Mouse (Mus musculus): ENCODE results near the gene Ilkap.

The Ilkap gene

GRCm38 (mm10) chr1:91413898-91414594 is 15.4 kb upstream of the Ilkap start, which contains the start of gene Hes6:
TSS of gene Hes6 (minus strand) at chr1:91414038.
- WGBS = 2% methylated on average over 39 of the region's 39 CpGs

- WGBS = under 1% methylated on average over 14 of the region's 14 CpGs
Measured at GRCm38 (mm10) chr1:91413536-91413897, 14.9 kb upstream of the Ilkap start.

GRCm38 (mm10) chr1:91413030-91413506 is 14.5 kb upstream of the Ilkap start:
- under 1% methylated on average over 34 of the region's 34 CpGs for WGBS

GRCm38 (mm10) chr1:91412286-91413029 is 13.8 kb upstream of the Ilkap start:
- WGBS = 4% methylated on average over 65 of the region's 65 CpGs

GRCm38 (mm10) chr1:91411631-91412285 is 13.1 kb upstream of the Ilkap start:
- WGBS = 66% methylated on average over 8 of the region's 8 CpGs

- 90% methylated on average over 4 of the region's 4 CpGs for WGBS
Measured at GRCm38 (mm10) chr1:91407819-91408218, 9.2 kb upstream of the Ilkap start.

GRCm38 (mm10) chr1:91405406-91406169 is 7.0 kb upstream of the Ilkap start:
- WGBS = 41% methylated on average over 23 of the region's 23 CpGs

- 35% methylated on average over 1 of the region's 1 CpGs for WGBS
Measured at GRCm38 (mm10) chr1:91404976-91405375, 6.4 kb upstream of the Ilkap start.

- WGBS = under 1% methylated on average over 12 of the region's 12 CpGs
Measured at GRCm38 (mm10) chr1:91397927-91398259, 722 bp downstream of the Ilkap start.

GRCm38 (mm10) chr1:91390369-91390768 is 8.2 kb downstream of the Ilkap start:
- 91% methylated on average over 5 of the region's 5 CpGs for WGBS

GRCm38 (mm10) chr1:91381091-91381471 is 17.5 kb downstream of the Ilkap start:
- WGBS = 92% methylated on average over 4 of the region's 4 CpGs

GRCm38 (mm10) chr1:91380453-91381090 is 18.0 kb downstream of the Ilkap start:
- WGBS = 43% methylated on average over 7 of the region's 7 CpGs

- 92% methylated on average over 6 of the region's 6 CpGs for WGBS
Measured at GRCm38 (mm10) chr1:91373414-91373835, 25.2 kb downstream of the Ilkap start.

- 87% methylated on average over 23 of the region's 23 CpGs for WGBS
Measured at GRCm38 (mm10) chr1:91370055-91370454, 28.6 kb downstream of the Ilkap start.

GRCm38 (mm10) chr1:91369408-91369807 is 29.2 kb downstream of the Ilkap start:
- 72% methylated on average over 4 of the region's 4 CpGs for WGBS

- 93% methylated on average over 3 of the region's 3 CpGs for WGBS
Measured at GRCm38 (mm10) chr1:91367295-91367694, 31.3 kb downstream of the Ilkap start.

- WGBS = 4% methylated on average over 68 of the region's 68 CpGs
Measured at GRCm38 (mm10) chr1:91366215-91367108, 32.2 kb downstream of the Ilkap start, which contains the start of gene Erfe. TSS of gene Erfe (plus strand) at chr1:91366430.

- 38% methylated on average over 8 of the region's 8 CpGs for WGBS
Measured at GRCm38 (mm10) chr1:91365816-91366214, 32.8 kb downstream of the Ilkap start.

- WGBS = 95% methylated on average over 16 of the region's 16 CpGs
Measured at GRCm38 (mm10) chr1:91364822-91365644, 33.6 kb downstream of the Ilkap start.
